Mouse (Mus musculus) layer of hippocampus, adult 9-10 months (tissue): ENCODE data around the gene Slc41a2.
A peak's percentile ranks its signal among the peaks of the same experiment; 100 is the strongest.
"Not testable (repeated sequence)": the region's sequence is repeated elsewhere in the genome, so short reads cannot be mapped to it uniquely, and the experiment has no call there.

Experiments
- DNase-seq: peaks from one replicate; pipeline ENCODE4 v3.0.0; 2022; ENCODE audit warnings: low spot score

The Slc41a2 gene

DNA sequence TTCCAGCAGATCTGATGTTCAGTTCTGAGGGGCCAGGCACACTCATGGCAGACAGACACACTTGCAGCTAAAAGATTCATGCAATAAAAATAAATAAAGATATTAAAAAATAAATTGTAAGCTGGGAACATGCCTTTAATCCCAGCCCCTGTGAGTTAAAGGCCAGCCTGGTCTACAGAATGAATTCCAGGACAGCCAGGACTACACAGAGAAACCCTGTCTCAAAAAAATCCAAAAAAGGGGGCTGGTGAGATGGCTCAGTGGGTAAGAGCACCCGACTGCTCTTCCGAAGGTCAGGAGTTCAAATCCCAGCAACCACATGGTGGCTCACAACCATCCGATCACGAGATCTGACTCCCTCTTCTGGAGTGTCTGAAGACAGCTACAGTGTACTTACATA lies 14.1 kb upstream of the Slc41a2 start:
- not testable (repeated sequence) for DNase-seq

GRCm38 (mm10) chr10:83350689-83351088 lies 13.0 kb upstream of the Slc41a2 start:
- DNase-seq: no peak

DNA sequence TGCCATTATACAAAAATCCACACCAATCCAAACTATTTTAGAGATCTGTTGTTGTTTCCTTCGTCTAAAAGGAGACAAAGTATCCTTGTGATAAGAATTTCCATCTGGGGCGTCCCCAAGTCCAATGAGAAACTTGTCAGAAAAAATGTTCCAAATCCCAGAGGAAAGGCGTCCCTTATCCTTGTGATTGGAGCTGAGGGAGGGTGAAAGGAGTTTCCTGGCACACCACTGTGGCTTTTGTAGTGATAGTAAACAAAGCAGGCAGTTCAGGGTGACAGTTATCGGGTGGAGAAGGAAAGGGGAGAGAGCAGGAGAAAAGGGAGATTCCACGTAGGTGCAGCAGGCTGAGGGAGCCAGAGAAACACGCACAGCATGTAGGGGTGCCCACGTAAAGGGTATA lies 9.8 kb upstream of the Slc41a2 start:
- no peak for DNase-seq

DNA sequence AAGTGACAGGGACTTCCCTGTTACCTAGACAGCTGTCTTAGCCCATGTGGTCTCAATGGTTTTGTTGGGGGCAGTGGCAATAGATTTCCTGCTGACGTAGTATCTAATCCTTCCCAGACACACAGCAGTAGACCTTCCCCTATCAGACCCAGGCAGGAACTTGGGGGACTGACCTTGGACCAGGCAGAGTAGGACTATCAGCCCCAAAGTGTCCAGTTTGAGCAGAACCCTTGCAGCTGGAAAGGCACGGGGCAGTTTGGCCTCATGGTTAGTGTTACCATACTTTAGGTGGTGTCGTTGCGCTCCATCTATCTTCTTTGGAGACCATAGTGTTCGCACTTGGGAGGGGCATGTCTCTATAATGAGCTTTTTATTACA lies 8.7 kb upstream of the Slc41a2 start:
- no peak for DNase-seq

- DNase-seq: no peak
Measured at GRCm38 (mm10) chr10:83345693-83346358, 8.1 kb upstream of the Slc41a2 start.

GRCm38 (mm10) chr10:83343828-83344685 lies 6.4 kb upstream of the Slc41a2 start:
- DNase-seq: no peak

GRCm38 (mm10) chr10:83343171-83343570 lies 5.5 kb upstream of the Slc41a2 start:
- DNase-seq: peak; percentile 47

DNA sequence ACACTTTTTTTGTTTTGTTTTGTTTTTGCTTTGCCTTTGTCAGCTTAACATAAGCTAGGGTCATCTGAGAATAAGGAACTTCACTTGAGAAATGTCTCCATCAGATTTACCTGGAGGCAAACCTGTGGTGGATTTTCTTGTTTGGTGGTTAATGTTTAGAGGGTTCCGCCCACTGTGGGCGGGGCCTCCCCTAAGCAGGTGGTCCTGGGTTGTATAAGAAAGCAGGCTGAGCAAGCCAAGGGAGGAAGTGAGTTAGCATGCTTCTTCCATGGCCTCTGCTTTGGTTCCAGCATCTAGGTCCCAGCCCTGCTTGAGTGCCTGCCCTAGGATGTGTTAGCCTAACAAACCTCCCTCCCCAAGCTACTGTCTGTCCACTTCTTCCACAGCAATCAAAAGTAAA lies 3.5 kb upstream of the Slc41a2 start:
- DNase-seq: no peak

- no peak for DNase-seq
Measured at GRCm38 (mm10) chr10:83337971-83338598, 403 bp upstream of the Slc41a2 start.

DNA sequence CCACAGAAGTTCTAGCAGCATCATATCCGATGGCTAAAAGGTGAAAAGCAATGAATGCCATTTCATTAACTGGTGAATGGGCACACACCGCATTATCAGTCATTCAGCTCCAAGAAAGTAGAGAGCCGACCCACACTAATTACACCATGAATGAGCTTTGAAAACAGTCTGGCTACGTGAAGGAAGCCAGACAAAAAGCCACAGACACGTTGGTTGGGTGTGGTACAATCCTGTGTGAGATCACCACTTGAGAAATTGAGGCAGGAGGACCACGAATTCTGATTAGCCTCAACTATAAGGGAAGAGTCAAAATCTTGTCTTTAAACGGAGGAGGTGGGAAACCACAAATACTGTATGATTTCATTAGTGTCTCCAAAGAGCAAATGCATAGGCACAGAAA lies 1.3 kb downstream of the Slc41a2 start:
- DNase-seq: no peak

- DNase-seq: no peak
Measured at GRCm38 (mm10) chr10:83332581-83332980, 5.1 kb downstream of the Slc41a2 start.

- DNase-seq: no peak
Measured at GRCm38 (mm10) chr10:83331811-83332210, 5.9 kb downstream of the Slc41a2 start.

DNA sequence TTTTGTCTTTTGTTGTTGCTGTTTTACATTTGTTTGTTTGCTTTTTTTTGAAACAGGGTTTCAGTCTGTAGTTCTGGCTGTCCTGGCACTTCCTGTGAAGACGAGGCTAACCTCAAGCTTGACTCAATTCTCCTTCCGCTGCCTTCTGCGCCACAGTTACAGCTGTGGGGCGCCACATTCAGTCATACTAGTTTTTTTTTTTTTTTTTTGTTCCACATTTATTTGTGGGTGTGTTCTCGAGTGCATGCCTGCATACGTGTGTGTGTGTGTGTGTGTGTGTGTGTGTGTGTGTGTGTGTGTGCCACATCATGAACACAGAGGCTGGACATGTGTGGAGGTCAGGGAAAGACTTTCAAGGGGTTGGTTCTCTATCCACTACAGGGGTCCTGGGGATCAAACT lies 7.3 kb downstream of the Slc41a2 start:
- no peak for DNase-seq

DNA sequence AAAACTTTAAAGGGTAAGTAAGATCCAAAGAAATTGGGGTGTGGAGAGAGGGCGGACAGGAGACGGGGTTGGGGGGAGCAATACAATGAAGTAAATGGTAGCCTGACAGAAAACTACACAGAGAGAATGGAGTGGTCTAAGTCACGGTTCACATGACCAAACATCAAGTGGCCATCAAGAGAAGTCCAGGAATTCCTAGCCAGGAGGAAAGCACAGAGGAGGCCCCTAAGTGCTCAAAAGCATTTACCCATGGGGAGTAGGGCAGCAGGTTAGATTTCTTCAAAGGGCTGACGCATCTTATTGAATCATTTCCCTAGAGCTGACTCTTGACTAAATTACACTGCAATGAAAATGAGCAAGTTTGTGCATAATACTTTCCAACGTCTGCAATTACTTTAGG lies 8.9 kb downstream of the Slc41a2 start:
- DNase-seq: no peak

GRCm38 (mm10) chr10:83326648-83327285 lies 10.9 kb downstream of the Slc41a2 start:
- no peak for DNase-seq

- no peak for DNase-seq
Measured at GRCm38 (mm10) chr10:83325903-83326302, 11.8 kb downstream of the Slc41a2 start.

GRCm38 (mm10) chr10:83324871-83325270 lies 12.8 kb downstream of the Slc41a2 start:
- DNase-seq: no peak

DNA sequence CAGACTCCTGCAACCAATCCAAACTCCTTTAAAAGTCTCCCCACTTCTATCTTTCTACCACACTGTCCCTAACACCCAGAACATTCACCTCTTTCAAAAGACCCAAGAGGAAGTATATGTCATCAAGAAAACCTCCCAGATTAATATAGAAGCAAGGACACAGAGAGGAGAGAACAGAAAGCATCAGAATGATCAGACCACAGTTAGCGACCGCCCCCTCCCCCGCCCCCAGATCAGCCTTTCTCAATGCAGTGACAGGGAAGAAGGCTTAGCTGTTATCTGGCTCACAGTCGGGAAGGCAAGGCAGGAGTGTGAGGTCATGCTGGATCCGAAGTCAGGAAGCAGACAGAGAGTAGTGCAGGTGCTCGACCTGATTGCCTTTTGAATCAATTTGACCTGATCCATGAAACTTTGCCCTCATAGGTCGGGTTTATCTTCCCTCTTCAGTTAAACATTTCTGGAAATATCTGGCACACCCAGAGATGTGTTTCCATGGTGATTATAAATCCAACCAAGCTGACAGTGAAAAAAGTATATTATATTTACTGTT lies 15.1 kb downstream of the Slc41a2 start:
- no peak for DNase-seq

DNA sequence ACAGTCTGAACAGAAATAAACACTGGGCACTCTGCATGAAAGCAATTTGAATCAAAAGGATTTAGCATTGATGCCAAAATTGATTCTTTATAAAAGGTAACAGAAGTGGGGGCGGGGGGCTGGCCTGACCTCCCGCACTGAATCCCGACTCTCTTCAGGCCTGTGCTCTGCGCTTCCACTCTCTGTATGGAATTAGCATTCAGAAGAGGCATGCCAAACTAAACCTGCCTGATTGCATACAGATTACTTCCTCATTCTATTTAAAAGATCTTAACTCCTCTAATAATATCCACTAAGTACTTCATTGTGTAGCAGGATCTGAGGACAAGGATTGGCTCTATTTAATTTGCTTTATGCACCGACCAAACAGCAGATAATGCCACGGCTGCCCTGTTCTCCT lies 16.2 kb downstream of the Slc41a2 start:
- no peak for DNase-seq

- DNase-seq: no peak
Measured at GRCm38 (mm10) chr10:83320870-83321269, 16.8 kb downstream of the Slc41a2 start.

GRCm38 (mm10) chr10:83320396-83320795 lies 17.3 kb downstream of the Slc41a2 start:
- no peak for DNase-seq

DNA sequence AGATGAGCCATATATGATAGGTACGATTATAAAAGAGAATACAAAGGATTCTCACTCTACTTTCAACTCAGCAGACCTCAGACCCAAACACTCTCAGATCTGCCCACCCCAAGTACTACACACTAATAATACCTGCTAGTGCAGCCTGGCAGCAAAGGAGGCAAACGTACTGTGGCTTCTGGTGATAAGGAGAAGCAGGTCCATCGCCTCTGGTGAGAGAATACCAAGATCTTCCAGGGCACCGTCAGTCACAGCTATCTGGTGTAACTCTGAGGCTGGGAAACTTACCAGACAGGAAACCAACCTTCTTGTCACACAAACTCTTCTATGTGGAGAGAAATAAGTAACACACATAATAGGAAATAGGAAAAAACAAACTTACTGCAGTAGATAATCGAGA lies 24.6 kb downstream of the Slc41a2 start:
- DNase-seq: no peak
